Comparison of ENCODE assay signal across 24 mouse cellular contexts in the genomic region with DNA sequence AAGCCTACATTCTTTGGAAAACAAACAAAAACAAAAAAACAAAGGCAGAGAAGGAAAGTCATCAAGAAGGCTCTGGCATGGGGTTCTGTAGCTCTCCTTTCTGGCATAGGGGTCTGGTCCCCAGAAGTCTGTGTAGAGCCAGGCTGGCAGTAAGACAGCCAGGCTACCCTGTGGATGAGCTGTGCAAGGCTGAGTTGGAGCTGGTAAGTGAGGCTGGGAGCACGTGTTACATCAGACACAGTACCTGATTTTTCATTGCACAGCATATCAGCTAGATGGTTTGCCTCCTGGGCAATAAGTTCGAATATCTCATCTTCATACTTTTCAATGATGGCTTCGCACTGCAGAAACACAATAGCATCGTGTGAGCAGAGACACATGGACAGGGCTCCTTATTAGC. TPM values are rescaled to one million over a fixed set of nuclear protein-coding genes. Genes with fewer than 3 reads are reported as not detected.
DNase-seq lines count a peak whose midpoint lies in the region; ATAC-seq lines count a peak whose summit lies in the region.
"Had no signal": no experiment of that assay in that cellular context is flagged by ENCODE, and none has a peak within 500 bp of the region (broad histone marks: within the 10 kb centered on the region; RNA-seq: fewer than 3 reads in every experiment).

No protein-coding gene starts in this region.

- no peak overlapping the region for H3K4me3 ChIP-seq in hindbrain, embryonic 14.5 days (replicated peaks; ENCODE audit: low read length)
- peak overlapping the region; percentile 22 for H3K4me3 ChIP-seq in midbrain, embryonic 14.5 days (replicated peaks; ENCODE audit: low read depth, low read length)
- H3K4me3 ChIP-seq: heart, embryonic 12.5 days; limb, embryonic 15.5 days had no signal

- peaks cover 8% of the 10 kb centered on the region for H3K4me1 ChIP-seq in hindbrain, embryonic 14.5 days (replicated peaks; ENCODE audit: control insufficient read depth, insufficient read depth, low read length)
- peaks cover 13% of the 10 kb centered on the region for H3K4me1 ChIP-seq in midbrain, embryonic 14.5 days (ENCODE audit: control insufficient read depth, insufficient read depth, low read length)

- DNase-seq in heart, adult 11 months: peak; percentile 39
- no peak for DNase-seq in heart, postnatal 25 days (ENCODE audit: low spot score)
- peak; percentile 21 for DNase-seq in brain, adult 2 months (ENCODE audit: low read depth, low spot score)
- DNase-seq in hindbrain, embryonic 14.5 days (ENCODE audit: low spot score): no peak
- no peak for DNase-seq in midbrain, embryonic 14.5 days
- no peak for DNase-seq in adrenal gland, postnatal 36 days
- no peak for DNase-seq in liver
- DNase-seq: adrenal gland, adult 8-10 months; cerebellum, adult 9-10 months; heart, postnatal 14 days had no signal

- peaks cover 69% of the 10 kb centered on the region for H3K27me3 ChIP-seq in hindbrain, embryonic 14.5 days (ENCODE audit: control insufficient read depth, insufficient read depth, low read length)
- H3K27me3 ChIP-seq in midbrain, embryonic 14.5 days (ENCODE audit: control insufficient read depth, insufficient read depth, low read length): peaks cover 17% of the 10 kb centered on the region

- ATAC-seq in hindbrain, embryonic 14.5 days (ENCODE audit: low FRiP score): no peak
- ATAC-seq in midbrain, embryonic 14.5 days (ENCODE audit: low FRiP score, low TSS enrichment): no peak
- ATAC-seq: intestine, embryonic 16.5 days; lung, postnatal 0 days; Patski had no signal

- no peaks in the 10 kb centered on the region for H3K36me3 ChIP-seq in hindbrain, embryonic 14.5 days (replicated peaks; ENCODE audit: control insufficient read depth, insufficient read depth)
- H3K36me3 ChIP-seq in midbrain, embryonic 14.5 days (ENCODE audit: control insufficient read depth, insufficient read depth, low read length): no peaks in the 10 kb centered on the region
- H3K36me3 ChIP-seq: heart, embryonic 12.5 days; limb, embryonic 15.5 days had no signal

- H3K4me2 ChIP-seq in hindbrain, embryonic 14.5 days (replicated peaks): peak overlapping the region; percentile 36; the same call in 1 of the 2 replicates
- H3K4me2 ChIP-seq in midbrain, embryonic 14.5 days (ENCODE audit: low read length): peak overlapping the region; percentile 80
- H3K4me2 ChIP-seq: heart, embryonic 12.5 days; limb, embryonic 15.5 days had no signal

- intact Hi-C loops in heart, postnatal 25 days (cut with DNase I): no loop called here

- 52% methylated on average over 4 of the region's 4 CpGs for WGBS in hindbrain, embryonic 14.5 days
- 26% methylated on average over 4 of the region's 4 CpGs for WGBS in midbrain, embryonic 14.5 days

- no peak overlapping the region for H3K27ac ChIP-seq in hindbrain, embryonic 14.5 days
- H3K27ac ChIP-seq in midbrain, embryonic 14.5 days (replicated peaks; ENCODE audit: low read depth, low read length): peak overlapping the region; percentile 54
- H3K27ac ChIP-seq: limb, embryonic 15.5 days had no signal

- H3K9me3 ChIP-seq in hindbrain, embryonic 14.5 days (ENCODE audit: control insufficient read depth, low read length): no peaks in the 10 kb centered on the region
- no peaks in the 10 kb centered on the region for H3K9me3 ChIP-seq in midbrain, embryonic 14.5 days (ENCODE audit: control insufficient read depth, low read length)
- H3K9me3 ChIP-seq: heart, embryonic 12.5 days; limb, embryonic 15.5 days had no signal

- H3K9ac ChIP-seq in hindbrain, embryonic 14.5 days: no peak overlapping the region
- H3K9ac ChIP-seq in midbrain, embryonic 14.5 days (replicated peaks; ENCODE audit: low read length): peak overlapping the region; percentile 36; the same call in 1 of the 2 replicates
- H3K9ac ChIP-seq: heart, embryonic 12.5 days; limb, embryonic 15.5 days had no signal

RNA-seq across cellular contexts. Expression of gene Cnpy1, which starts 38.6 kb away (rescaled TPM):
- not detected for total RNA-seq in heart, postnatal 25 days (2021)
- polyA plus RNA-seq in hindbrain, embryonic 14.5 days (2014; fragmentation: Nextera tagmentation; extraction: Ambion mirVana): 2.3 and 30.6 TPM in 2 replicates
- polyA plus RNA-seq in midbrain, embryonic 14.5 days (2014; fragmentation: Nextera tagmentation; extraction: Ambion mirVana): 67.4 and 99.4 TPM in 2 replicates
- total RNA-seq in adrenal gland, postnatal 36 days (2021): not detected
- total RNA-seq: adrenal gland, adult 8-10 months; gastrocnemius, adult 18-20 months; gastrocnemius, postnatal 4 days; heart, postnatal 14 days; left cerebral cortex, postnatal 25 days; monocyte, adult 5-6 weeks had no signal
- polyA plus RNA-seq: limb, embryonic 15.5 days; liver, embryonic 16.5 days; Patski had no signal

RNA-seq across cellular contexts. Expression of gene En2, which starts 41.5 kb away (rescaled TPM):
- total RNA-seq in heart, postnatal 25 days (2021): not detected
- 0.07 and 0.98 TPM in 2 replicates for polyA plus RNA-seq in hindbrain, embryonic 14.5 days (2014; fragmentation: Nextera tagmentation; extraction: Ambion mirVana)
- 3.8 TPM in 2 replicates for polyA plus RNA-seq in midbrain, embryonic 14.5 days (2014; fragmentation: Nextera tagmentation; extraction: Ambion mirVana)
- under 1 TPM; 0.07 to 0.16 TPM for total RNA-seq in adrenal gland, postnatal 36 days (2021)
- total RNA-seq: heart, postnatal 14 days; monocyte, adult 5-6 weeks had no signal
- polyA plus RNA-seq: embryonic facial prominence, embryonic 14.5 days; heart, embryonic 12.5 days; intestine, embryonic 16.5 days; large intestine, adult 2 months; limb, embryonic 15.5 days; liver, embryonic 16.5 days; lung, postnatal 0 days; neural tube, embryonic 11.5 days; small intestine, adult 2 months had no signal

Comparison
In these comparisons a context has a peak if more than half of its experiments do, and no peak if none do; other contexts are left out.
1. DNase-seq: peak in heart, adult 11 months (single experiment) and brain, adult 2 months (single experiment); none in heart, postnatal 25 days (single experiment), hindbrain, embryonic 14.5 days (single experiment), midbrain, embryonic 14.5 days (single experiment), adrenal gland, postnatal 36 days (0 of 2) and liver (single experiment).